Mouse (Mus musculus) neural tube, embryonic 11.5 days (tissue): ENCODE results near the gene Olfr281. TPM values are rescaled to one million over a fixed set of nuclear protein-coding genes. Genes with fewer than 3 reads are reported as not detected.

Experiments
- ATAC-seq: fragments of 200-750 bp; cut with Nextera tagmentation; 2 replicates; pipeline ENCODE4 v1.8.0; 2017; ENCODE audit warnings: moderate number of reproducible peaks, mild to moderate bottlenecking, moderate TSS enrichment, moderate library complexity; ENCODE audit not compliant: insufficient read depth, low FRiP score, low TSS enrichment
- DNase-seq: peaks from one replicate; pipeline ENCODE4 v3.0.0-alpha.2; 2015; ENCODE audit warnings: low spot score
- H3K27ac ChIP-seq: fragments of 300-500 bp; sonication (generic); 2 replicates; pipeline ENCODE4 v1.5.1; 2014; ENCODE audit warnings: low read depth, mild to moderate bottlenecking, low read length
- H3K27me3 ChIP-seq: fragments of 300-500 bp; sonication (generic); 2 replicates; pipeline ENCODE4 v1.6.1; 2014; ENCODE audit warnings: mild to moderate bottlenecking, low read length, mixed read lengths; ENCODE audit not compliant: control insufficient read depth, insufficient read depth
- H3K36me3 ChIP-seq: fragments of 300-500 bp; sonication (generic); 2 replicates; pipeline ENCODE4 v1.6.1; 2014; ENCODE audit warnings: mild to moderate bottlenecking, low read length, moderate library complexity, mixed read lengths; ENCODE audit not compliant: control insufficient read depth, insufficient read depth
- H3K4me1 ChIP-seq: fragments of 300-500 bp; sonication (generic); 2 replicates; pipeline ENCODE4 v1.6.1; 2014; ENCODE audit warnings: low read length, mixed read lengths; ENCODE audit not compliant: control insufficient read depth, insufficient read depth
- H3K4me2 ChIP-seq: fragments of 300-500 bp; sonication (generic); 2 replicates; pipeline ENCODE4 v1.6.1; 2014; ENCODE audit warnings: low read depth, mild to moderate bottlenecking, moderate library complexity
- H3K4me3 ChIP-seq: fragments of 300-500 bp; sonication (generic); 2 replicates; pipeline ENCODE4 v1.5.1; 2014; ENCODE audit warnings: low read depth, low read length
- H3K9ac ChIP-seq: fragments of 300-500 bp; sonication (generic); 2 replicates; pipeline ENCODE4 v1.6.1; 2014; ENCODE audit warnings: mild to moderate bottlenecking, low read length
- H3K9me3 ChIP-seq: fragments of 300-500 bp; sonication (generic); 2 replicates; pipeline ENCODE4 v1.6.1; 2016; ENCODE audit warnings: low read length; ENCODE audit not compliant: control insufficient read depth
- WGBS: fragments of 180-500 bp; shearing (Covaris S2); extraction: QIAGEN DNeasy Blood & Tissue Kit; methylation state at CpG from one replicate; pipeline ENCODE4 v1.1.7; 2014; 5-methylcytosine and 5-hydroxymethylcytosine counted together
- polyA plus RNA-seq: library from polyadenylated mRNA; unstranded; fragments of >200 nt; fragmentation: Nextera tagmentation; extraction: Ambion mirVana; gene quantifications from 2 replicates; pipeline ENCODE4 v1.2.1, GENCODE M21; 2014

The Olfr281 gene
- polyA plus RNA-seq, 1 experiment from 2014 or later = not detected

GRCm38 (mm10) chr15:98475382-98475781 is 23.0 kb downstream of the Olfr281 start:
- 58% methylated on average over 10 of the region's 10 CpGs for WGBS
- peak; percentile 42 for DNase-seq
- H3K9me3 ChIP-seq = no peaks in the 10 kb centered on the region
- no peak overlapping the region for H3K27ac ChIP-seq
- H3K9ac ChIP-seq = no peak overlapping the region
- H3K4me1 ChIP-seq = no peaks in the 10 kb centered on the region
- no peak for ATAC-seq
- H3K4me3 ChIP-seq = no peak overlapping the region
- H3K4me2 ChIP-seq = no peak overlapping the region
- H3K36me3 ChIP-seq = no peaks in the 10 kb centered on the region
- H3K27me3 ChIP-seq = no peaks in the 10 kb centered on the region

- Histone ChIP-seq H3K4me3 (no peak overlapping the region), H3K4me1 (no peaks in the 10 kb centered on the region), H3K4me2 (no peak overlapping the region), H3K27me3 (no peaks in the 10 kb centered on the region), H3K9me3 (no peaks in the 10 kb centered on the region), H3K36me3 (no peaks in the 10 kb centered on the region), H3K9ac (no peak overlapping the region), H3K27ac (no peak overlapping the region)
- no peak for DNase-seq
- WGBS = 74% methylated on average over 5 of the region's 5 CpGs
- ATAC-seq = no peak
Observed at GRCm38 (mm10) chr15:98476281-98476680, 23.9 kb downstream of the Olfr281 start.

- Histone ChIP-seq H3K9me3 (no peaks in the 10 kb centered on the region), H3K27ac (no peak overlapping the region), H3K4me3 (no peak overlapping the region), H3K4me2 (no peak overlapping the region), H3K4me1 (no peaks in the 10 kb centered on the region), H3K9ac (no peak overlapping the region), H3K27me3 (no peaks in the 10 kb centered on the region), H3K36me3 (no peaks in the 10 kb centered on the region)
- WGBS = 76% methylated on average over 7 of the region's 7 CpGs
- DNase-seq = no peak
- no peak for ATAC-seq
Observed at GRCm38 (mm10) chr15:98479568-98480102, 27.2 kb downstream of the Olfr281 start.

- no peak within 1 kb of the TSS for H3K4me3 ChIP-seq
- ATAC-seq (no peak), DNase-seq (no peak)
- no peak within 1 kb of the TSS for H3K9ac ChIP-seq
- no peaks in the 10 kb centered on the region for H3K9me3 ChIP-seq
- no peaks in the 10 kb centered on the region for H3K36me3 ChIP-seq
- H3K27me3 ChIP-seq = no peaks in the 10 kb centered on the region
- 62% methylated on average over 3 of the region's 3 CpGs for WGBS
- H3K4me1 ChIP-seq = no peaks in the 10 kb centered on the region
- no peak within 1 kb of the TSS for H3K4me2 ChIP-seq
- H3K27ac ChIP-seq = no peak within 1 kb of the TSS
Observed at GRCm38 (mm10) chr15:98482701-98483100, 30.3 kb downstream of the Olfr281 start, which contains the start of gene Lalba. Gene Lalba (minus strand): TSS chr15:98482721.

- 68% methylated on average over 18 of the region's 18 CpGs for WGBS
- H3K27me3 ChIP-seq = no peaks in the 10 kb centered on the region
- no peak overlapping the region for H3K4me2 ChIP-seq
- no peaks in the 10 kb centered on the region for H3K9me3 ChIP-seq
- no peak overlapping the region for H3K27ac ChIP-seq
- ATAC-seq (no peak), DNase-seq (no peak)
- H3K4me3 ChIP-seq = no peak overlapping the region
- no peaks in the 10 kb centered on the region for H3K36me3 ChIP-seq
- H3K9ac ChIP-seq = no peak overlapping the region
- H3K4me1 ChIP-seq = no peaks in the 10 kb centered on the region
Observed at GRCm38 (mm10) chr15:98483907-98484886, 31.8 kb downstream of the Olfr281 start.

- Histone ChIP-seq H3K4me2 (no peak overlapping the region), H3K4me3 (no peak overlapping the region), H3K9me3 (no peaks in the 10 kb centered on the region), H3K9ac (no peak overlapping the region), H3K27me3 (no peaks in the 10 kb centered on the region), H3K36me3 (no peaks in the 10 kb centered on the region), H3K27ac (no peak overlapping the region), H3K4me1 (no peaks in the 10 kb centered on the region)
- 94% methylated on average over 8 of the region's 8 CpGs for WGBS
- DNase-seq (no peak), ATAC-seq (no peak)
Observed at GRCm38 (mm10) chr15:98486433-98487021, 34.1 kb downstream of the Olfr281 start.

- H3K27ac ChIP-seq = no peak overlapping the region
- no peak for DNase-seq
- no peak overlapping the region for H3K4me2 ChIP-seq
- H3K4me1 ChIP-seq = no peaks in the 10 kb centered on the region
- no peaks in the 10 kb centered on the region for H3K36me3 ChIP-seq
- 84% methylated on average over 2 of the region's 2 CpGs for WGBS
- H3K4me3 ChIP-seq = no peak overlapping the region
- no peak overlapping the region for H3K9ac ChIP-seq
- H3K9me3 ChIP-seq = no peaks in the 10 kb centered on the region
- no peaks in the 10 kb centered on the region for H3K27me3 ChIP-seq
- ATAC-seq = no peak
Observed at GRCm38 (mm10) chr15:98491332-98491731, 38.9 kb downstream of the Olfr281 start.

GRCm38 (mm10) chr15:98492102-98492501 is 39.7 kb downstream of the Olfr281 start, which contains the start of gene Olfr279:
Gene Olfr279 (plus strand): TSS chr15:98492402.
- ATAC-seq = no peak
- no peak for DNase-seq
- Histone ChIP-seq H3K9me3 (no peaks in the 10 kb centered on the region), H3K9ac (no peak within 1 kb of the TSS), H3K27ac (no peak within 1 kb of the TSS), H3K4me1 (no peaks in the 10 kb centered on the region), H3K4me3 (no peak within 1 kb of the TSS), H3K4me2 (no peak within 1 kb of the TSS), H3K27me3 (no peaks in the 10 kb centered on the region), H3K36me3 (no peaks in the 10 kb centered on the region)
- WGBS = 64% methylated on average over 4 of the region's 4 CpGs
